Mouse (Mus musculus) MEL (cell line): Measurements from ENCODE around the gene Spata6. TPM values are rescaled to one million over a fixed set of nuclear protein-coding genes. Genes with fewer than 3 reads are reported as not detected.

Experiments
- DNase-seq: peaks from one replicate; pipeline ENCODE4 v3.0.0; 2011; ENCODE audit warnings: low read depth, low spot score
- H3K27ac ChIP-seq: 2 replicates; pipeline ENCODE4 v1.5.1; 2012; ENCODE audit warnings: low read depth, mild to moderate bottlenecking, control low read depth, low read length, moderate library complexity; ENCODE audit not compliant: control insufficient read depth
- H3K27me3 ChIP-seq, 2 experiments: fragments of 150-350 bp in 1 of 2; sonication (generic) in 1 of 2; 2 replicates each; pipeline ENCODE4 v1.6.1; 2012; ENCODE audit warnings: low read length in 2 of 2, mild to moderate bottlenecking in 2 of 2, improper control_type of control experiment in 1 of 2, moderate library complexity in 1 of 2; ENCODE audit not compliant: insufficient read depth in 2 of 2, control insufficient read depth in 1 of 2
- H3K36me3 ChIP-seq, 2 experiments: 2 replicates each; pipeline ENCODE4 v1.6.1; 2012 to 2014; ENCODE audit warnings: low read length in 2 of 2, improper control_type of control experiment in 1 of 2, inconsistent platforms in 1 of 2, mild to moderate bottlenecking in 1 of 2; ENCODE audit not compliant: insufficient read depth in 2 of 2, control insufficient read depth in 1 of 2
- H3K4me1 ChIP-seq, 2 experiments: fragments of 150-350 bp in 1 of 2; sonication (generic) in 1 of 2; 2 replicates each; pipeline ENCODE4 v1.6.1; 2012; ENCODE audit warnings: low read length in 2 of 2, improper control_type of control experiment in 1 of 2, mild to moderate bottlenecking in 1 of 2; ENCODE audit not compliant: insufficient read depth in 2 of 2, control insufficient read depth in 1 of 2
- H3K4me3 ChIP-seq, 2 experiments: fragments of 150-350 bp in 1 of 2; sonication (generic) in 1 of 2; 2 replicates each; pipeline ENCODE4 v1.5.1; 2012; ENCODE audit warnings: low read depth in 2 of 2, low read length in 2 of 2, mild to moderate bottlenecking in 2 of 2, moderate library complexity in 2 of 2, control low read depth in 1 of 2, improper control_type of control experiment in 1 of 2; ENCODE audit not compliant: control insufficient read depth in 1 of 2, insufficient read depth in 1 of 2
- H3K79me2 ChIP-seq: 2 replicates; pipeline ENCODE4 v1.6.1; 2012; ENCODE audit warnings: mild to moderate bottlenecking, low read length, moderate library complexity; ENCODE audit not compliant: control insufficient read depth, poor library complexity, insufficient read depth
- H3K9ac ChIP-seq: 2 replicates; pipeline ENCODE4 v1.6.1; 2012; ENCODE audit warnings: low read depth, mild to moderate bottlenecking, control low read depth, low read length, moderate library complexity; ENCODE audit not compliant: control insufficient read depth, poor library complexity, severe bottlenecking
- H3K9me3 ChIP-seq: fragments of 150-350 bp; sonication (generic); replicated peaks from 2 replicates; pipeline ENCODE4 v1.6.1; 2012; ENCODE audit warnings: mild to moderate bottlenecking, low read length, improper control_type of control experiment, moderate library complexity; ENCODE audit not compliant: insufficient read depth
- BHLHE40 ChIP-seq: IDR thresholded peaks from 2 replicates; pipeline ENCODE4 v1.6.1; 2012; ENCODE audit warnings: low read depth, mild to moderate bottlenecking, inconsistent platforms, low read length, improper control_type of control experiment, borderline replicate concordance
- CHD1 ChIP-seq: IDR thresholded peaks from 2 replicates; pipeline ENCODE4 v1.6.1; 2012; ENCODE audit warnings: low read depth, mild to moderate bottlenecking, inconsistent platforms, low read length, improper control_type of control experiment
- E2F4 ChIP-seq: IDR thresholded peaks from 2 replicates; pipeline ENCODE4 v1.6.1; 2011; ENCODE audit warnings: low read depth, low read length, improper control_type of control experiment, borderline replicate concordance
- EP300 ChIP-seq, 2 experiments: IDR thresholded peaks; 2 replicates each; pipeline ENCODE4 v1.6.1; 2011; ENCODE audit warnings: improper control_type of control experiment in 2 of 2, low read length in 2 of 2, low read depth in 1 of 2, mild to moderate bottlenecking in 1 of 2
- GABPA ChIP-seq: IDR thresholded peaks from 2 replicates; pipeline ENCODE4 v1.6.1; 2012; ENCODE audit warnings: low read depth, mild to moderate bottlenecking, inconsistent platforms, low read length, improper control_type of control experiment, moderate library complexity
- HCFC1 ChIP-seq: IDR thresholded peaks from 2 replicates; pipeline ENCODE4 v1.6.1; 2012; ENCODE audit warnings: low read depth, mild to moderate bottlenecking, inconsistent platforms, low read length, improper control_type of control experiment, moderate library complexity
- JUND ChIP-seq: IDR thresholded peaks from 2 replicates; pipeline ENCODE4 v1.6.1; 2011; ENCODE audit warnings: low read depth, mild to moderate bottlenecking, improper control_type of control experiment, low read length
- KAT2A ChIP-seq: conservative IDR thresholded peaks from 2 replicates; pipeline ENCODE4 v1.6.1; 2012; ENCODE audit warnings: low read depth, low read length, improper control_type of control experiment, inconsistent platforms
- MAFK ChIP-seq: IDR thresholded peaks from 2 replicates; pipeline ENCODE4 v1.6.1; 2011; ENCODE audit warnings: low read depth, mild to moderate bottlenecking, low read length, improper control_type of control experiment, borderline replicate concordance
- MAX ChIP-seq: IDR thresholded peaks from 2 replicates; pipeline ENCODE4 v1.6.1; 2011; ENCODE audit warnings: low read length, improper control_type of control experiment
- MAZ ChIP-seq: IDR thresholded peaks from 2 replicates; pipeline ENCODE4 v1.6.1; 2012; ENCODE audit warnings: low read depth, mild to moderate bottlenecking, inconsistent platforms, low read length, improper control_type of control experiment
- MYB ChIP-seq: IDR thresholded peaks from 2 replicates; pipeline ENCODE4 v1.6.1; 2011; ENCODE audit warnings: mild to moderate bottlenecking, low read depth, low read length, improper control_type of control experiment
- NELFE ChIP-seq: IDR thresholded peaks from 2 replicates; pipeline ENCODE4 v1.6.1; 2011; ENCODE audit warnings: low read depth, low read length, improper control_type of control experiment
- NRF1 ChIP-seq: IDR thresholded peaks from 2 replicates; pipeline ENCODE4 v1.6.1; 2014; ENCODE audit warnings: low read depth, mild to moderate bottlenecking, inconsistent platforms, low read length, improper control_type of control experiment, moderate library complexity; ENCODE audit not compliant: poor library complexity, insufficient read depth, severe bottlenecking
- POLR2A ChIP-seq, 2 experiments: IDR thresholded peaks; 2 replicates each; pipeline ENCODE4 v1.6.1; 2011 to 2012; ENCODE audit warnings: low read length in 2 of 2, mild to moderate bottlenecking in 2 of 2, control low read depth in 1 of 2, improper control_type of control experiment in 1 of 2, low read depth in 1 of 2, moderate library complexity in 1 of 2; ENCODE audit not compliant: control insufficient read depth in 1 of 2, insufficient read depth in 1 of 2, poor library complexity in 1 of 2
- POLR2AphosphoS5 ChIP-seq: IDR thresholded peaks from 2 replicates; pipeline ENCODE4 v1.6.1; 2012; ENCODE audit warnings: low read depth, borderline replicate concordance, mild to moderate bottlenecking, inconsistent platforms, low read length, moderate library complexity, mixed read lengths
- RAD21 ChIP-seq: IDR thresholded peaks from 2 replicates; pipeline ENCODE4 v1.6.1; 2011; ENCODE audit warnings: mild to moderate bottlenecking, low read depth, low read length, improper control_type of control experiment
- RCOR1 ChIP-seq: IDR thresholded peaks from 2 replicates; pipeline ENCODE4 v1.6.1; 2012; ENCODE audit warnings: low read depth, mild to moderate bottlenecking, inconsistent platforms, low read length, improper control_type of control experiment
- SIN3A ChIP-seq: IDR thresholded peaks from 2 replicates; pipeline ENCODE4 v1.6.1; 2012; ENCODE audit warnings: low read length, improper control_type of control experiment, inconsistent platforms
- SMC3 ChIP-seq: IDR thresholded peaks from 2 replicates; pipeline ENCODE4 v1.6.1; 2011; ENCODE audit warnings: low read depth, low read length, improper control_type of control experiment
- TAL1 ChIP-seq: IDR thresholded peaks from 2 replicates; pipeline ENCODE4 v1.6.1; 2012; ENCODE audit warnings: mild to moderate bottlenecking, inconsistent platforms, low read length, moderate library complexity, mixed read lengths
- TBP ChIP-seq: IDR thresholded peaks from 2 replicates; pipeline ENCODE4 v1.8.0; 2011; ENCODE audit warnings: low read depth, low read length, improper control_type of control experiment
- TCF12 ChIP-seq: IDR thresholded peaks from 2 replicates; pipeline ENCODE4 v1.6.1; 2014; ENCODE audit warnings: low read depth, mild to moderate bottlenecking, inconsistent platforms, low read length, improper control_type of control experiment, moderate library complexity
- USF1 ChIP-seq: IDR thresholded peaks from 2 replicates; pipeline ENCODE4 v1.6.1; 2014; ENCODE audit warnings: low read depth, mild to moderate bottlenecking, inconsistent platforms, low read length, improper control_type of control experiment, moderate library complexity
- USF2 ChIP-seq, 2 experiments: IDR thresholded peaks; 2 replicates each; pipeline ENCODE4 v1.6.1; 2011 to 2012; ENCODE audit warnings: improper control_type of control experiment in 2 of 2, low read length in 2 of 2, borderline replicate concordance in 1 of 2, inconsistent platforms in 1 of 2, low read depth in 1 of 2, mild to moderate bottlenecking in 1 of 2; ENCODE audit not compliant: insufficient read depth in 1 of 2
- ZKSCAN1 ChIP-seq: IDR thresholded peaks from 2 replicates; pipeline ENCODE4 v1.6.1; 2012; ENCODE audit warnings: low read depth, mild to moderate bottlenecking, inconsistent platforms, low read length, improper control_type of control experiment, moderate library complexity
- ZMIZ1 ChIP-seq: IDR thresholded peaks from 2 replicates; pipeline ENCODE4 v1.6.1; 2012; ENCODE audit warnings: low read depth, mild to moderate bottlenecking, inconsistent platforms, low read length, improper control_type of control experiment, moderate library complexity
- ZNF384 ChIP-seq: IDR thresholded peaks from 2 replicates; pipeline ENCODE4 v1.6.1; 2012; ENCODE audit warnings: low read depth, mild to moderate bottlenecking, inconsistent platforms, low read length, improper control_type of control experiment
- polyA plus RNA-seq, 2 experiments: library from polyadenylated mRNA; stranded (reverse) in 1 of 2; unstranded in 1 of 2; fragments of >175 nt in 1 of 2; fragments of >200 nt in 1 of 2; gene quantifications; 2 replicates each; pipeline versions ENCODE4 v1.2.1 to v1.2.4; 2012; ENCODE audit warnings: low replicate concordance in 2 of 2, low read depth in 1 of 2; ENCODE audit not compliant: insufficient read length in 2 of 2, insufficient read depth in 1 of 2, missing spikeins in 1 of 2
- total RNA-seq: library from RNA; depleted of rRNA; stranded (reverse); fragments of 300-350 nt; gene quantifications from 2 replicates; pipeline ENCODE4 v1.2.3, GENCODE M21; 2012

Gene Spata6
- total and polyA plus RNA-seq, 3 experiments, result not detected

GRCm38 (mm10) chr4:111799892-111800291 is 80.1 kb downstream of the Spata6 start:
- DNase-seq, result no peak

DNA sequence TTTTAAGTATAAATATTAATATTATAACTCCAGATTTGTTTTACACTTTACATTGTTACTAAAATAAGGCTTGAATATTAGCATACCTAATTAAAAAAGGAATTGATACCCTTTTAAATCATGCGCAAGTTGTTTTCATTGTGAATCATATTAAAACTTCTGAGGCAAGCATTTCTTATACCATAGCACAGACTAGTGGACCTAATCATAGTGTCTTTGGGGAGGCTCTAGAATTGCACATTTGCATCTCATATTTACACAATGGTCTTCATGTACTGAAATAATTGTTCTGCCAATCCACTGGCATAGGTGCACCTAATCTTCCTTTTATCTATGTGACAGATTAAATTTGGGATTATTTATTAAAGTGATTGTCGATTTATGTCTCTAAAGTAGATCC is 83.4 kb downstream of the Spata6 start:
- no peaks in the 10 kb centered on the region for H3K27me3 ChIP-seq
- no peak overlapping the region for H3K27ac ChIP-seq
- no peak overlapping the region for H3K9ac ChIP-seq
- H3K9me3 ChIP-seq, result no peaks in the 10 kb centered on the region
- H3K4me3 ChIP-seq, result no peak overlapping the region
- no peaks in the 10 kb centered on the region for H3K79me2 ChIP-seq
- H3K4me1 ChIP-seq, result no peaks in the 10 kb centered on the region
- TF ChIP-seq MAZ (no peak), RAD21 (no peak), ZMIZ1 (no peak), TBP (no peak), SMC3 (no peak), MYB (no peak), USF1 (no peak), CHD1 (no peak), MAFK (no peak), JUND (no peak), EP300 (IDR thresholded peaks at IDR 0.05; ENCODE audit: low read depth in 1 of 2, low read length in 2 of 2) (no peak), ZKSCAN1 (no peak), RCOR1 (no peak), POLR2AphosphoS5 (no peak), NRF1 (no peak), E2F4 (no peak), GABPA (no peak), SIN3A (no peak), MAX (no peak)
- no peak for DNase-seq
- no peaks in the 10 kb centered on the region for H3K36me3 ChIP-seq

More at GRCm38 (mm10) chr4:111799892-111800291, 80.1 kb downstream of the Spata6 start:
- no peaks in the 10 kb centered on the region for H3K36me3 ChIP-seq
- TF ChIP-seq USF2 (IDR thresholded peaks at IDR 0.05; ENCODE audit: borderline replicate concordance in 1 of 2, insufficient read depth in 1 of 2, low read depth in 1 of 2, low read length in 2 of 2) (no peak), NELFE (no peak), HCFC1 (no peak), TAL1 (no peak), TBP (no peak), POLR2AphosphoS5 (no peak), RCOR1 (no peak), TCF12 (no peak), MAFK (no peak), KAT2A (no peak), BHLHE40 (no peak), POLR2A (IDR thresholded peaks at IDR 0.05; ENCODE audit: control insufficient read depth in 1 of 2, insufficient read depth in 1 of 2, low read depth in 1 of 2, low read length in 2 of 2, poor library complexity in 1 of 2) (no peak), ZNF384 (no peak)
- TF ChIP-seq, all 39 proteins: peak for 0
- no peak overlapping the region for H3K4me3 ChIP-seq
- H3K27me3 ChIP-seq, result no peaks in the 10 kb centered on the region
- no peak overlapping the region for H3K27ac ChIP-seq
- H3K9ac ChIP-seq, result no peak overlapping the region
- no peaks in the 10 kb centered on the region for H3K79me2 ChIP-seq
- no peaks in the 10 kb centered on the region for H3K9me3 ChIP-seq
- no peaks in the 10 kb centered on the region for H3K4me1 ChIP-seq
